Mouse (Mus musculus) lung, adult 2 months (tissue): Measurements from ENCODE around the gene Stk33.

ENCODE experiments used
- CTCF ChIP-seq: fragments of 200-500 bp; IDR thresholded peaks from 2 replicates; pipeline ENCODE4 v1.5.1; 2011; ENCODE audit warnings: mild to moderate bottlenecking, low read length, control low read depth; ENCODE audit not compliant: insufficient read depth
- POLR2A ChIP-seq: fragments of 200-500 bp; IDR thresholded peaks from 2 replicates; pipeline ENCODE4 v1.6.1; 2011; ENCODE audit warnings: low read depth, mild to moderate bottlenecking, control low read depth, low read length, borderline replicate concordance; ENCODE audit errors: extremely low read depth

- no peak for TF ChIP-seq CTCF
- TF ChIP-seq POLR2A, result no peak
Observed at GRCm38 (mm10) chr7:109231307-109231706, 207.6 kb downstream of the Stk33 start.
